Mouse (Mus musculus) hindbrain, postnatal 0 days (tissue): ENCODE measurements around the gene Slc25a41. TPM values are rescaled to one million over a fixed set of nuclear protein-coding genes. Genes with fewer than 3 reads are reported as not detected.
"Not testable (repeated sequence)": the region's sequence is repeated elsewhere in the genome, so short reads cannot be mapped to it uniquely, and the experiment has no call there.

Source experiments
- ATAC-seq: fragments of 200-750 bp; cut with Nextera tagmentation; 2 replicates; pipeline ENCODE4 v1.8.0; 2017; ENCODE audit warnings: mild to moderate bottlenecking, moderate TSS enrichment, moderate library complexity
- DNase-seq: peaks from one replicate; pipeline ENCODE4 v3.0.0-alpha.2; 2015; ENCODE audit warnings: low spot score
- H3K27ac ChIP-seq: fragments of 300-500 bp; sonication (generic); 2 replicates; pipeline ENCODE4 v1.5.1; 2014; ENCODE audit warnings: mild to moderate bottlenecking
- H3K27me3 ChIP-seq: fragments of 300-500 bp; sonication (generic); 2 replicates; pipeline ENCODE4 v1.6.1; 2014; ENCODE audit warnings: low read length, mixed read lengths; ENCODE audit not compliant: insufficient read depth
- H3K36me3 ChIP-seq: fragments of 300-500 bp; sonication (generic); 2 replicates; pipeline ENCODE4 v1.6.1; 2014; ENCODE audit warnings: low read length, mixed read lengths; ENCODE audit not compliant: insufficient read depth
- H3K4me1 ChIP-seq: fragments of 300-500 bp; sonication (generic); 2 replicates; pipeline ENCODE4 v1.6.1; 2014; ENCODE audit warnings: antibody characterized with exemption, low read length, mixed read lengths; ENCODE audit not compliant: insufficient read depth
- H3K4me2 ChIP-seq: fragments of 300-500 bp; sonication (generic); 2 replicates; pipeline ENCODE4 v1.6.1; 2014; ENCODE audit warnings: low read depth, mild to moderate bottlenecking, low read length, moderate library complexity, mixed read lengths
- H3K4me3 ChIP-seq: fragments of 300-500 bp; sonication (generic); 2 replicates; pipeline ENCODE4 v1.5.1; 2014; ENCODE audit warnings: low read length
- H3K9ac ChIP-seq: fragments of 300-500 bp; sonication (generic); replicated peaks from 2 replicates; pipeline ENCODE4 v1.6.1; 2014; ENCODE audit warnings: mild to moderate bottlenecking, low read length, moderate library complexity, mixed read lengths
- H3K9me3 ChIP-seq: fragments of 300-500 bp; sonication (generic); 2 replicates; pipeline ENCODE4 v1.6.1; 2016; ENCODE audit warnings: low read length, mixed read lengths
- CTCF ChIP-seq: IDR thresholded peaks from 2 replicates; pipeline ENCODE4 v1.5.1; 2016; ENCODE audit warnings: antibody characterized with exemption, control low read depth, low read depth
- WGBS: fragments of 180-500 bp; shearing (Covaris S2); extraction: QIAGEN DNeasy Blood & Tissue Kit; methylation state at CpG from one replicate; pipeline ENCODE4 v1.1.7; 2014; 5-methylcytosine and 5-hydroxymethylcytosine counted together
- polyA plus RNA-seq: library from polyadenylated mRNA; unstranded; fragments of >200 nt; fragmentation: Nextera tagmentation; extraction: Ambion mirVana; gene quantifications from 2 replicates; pipeline ENCODE4 v1.2.1, GENCODE M21; 2015
- total RNA-seq: library from RNA; depleted of rRNA; stranded (reverse); fragments of >200 nt; gene quantifications from 2 replicates; pipeline ENCODE4 v1.2.3, GENCODE M21; 2014

Gene Slc25a41
- total and polyA plus RNA-seq, 2 experiments from 2014 or later: not detected

DNA sequence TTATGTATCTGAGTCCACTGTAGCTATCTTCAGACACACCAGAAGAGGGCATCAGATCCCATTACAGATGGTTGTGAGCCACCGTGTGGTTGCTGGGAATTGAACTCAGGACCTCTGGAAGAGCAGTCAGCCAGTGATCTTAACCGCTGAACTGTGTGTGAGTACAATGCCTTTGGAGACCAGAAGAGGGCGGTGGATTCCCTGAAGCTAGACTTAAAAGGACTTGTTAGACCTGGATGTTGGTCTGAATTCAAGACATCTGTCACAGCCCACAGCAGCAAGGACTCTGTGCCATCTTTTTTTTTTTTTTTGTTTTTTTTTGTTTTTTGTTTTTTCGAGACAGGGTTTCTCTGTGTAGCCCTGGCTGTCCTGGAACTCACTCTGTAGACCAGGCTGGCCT lies 10.2 kb upstream of the Slc25a41 start:
- WGBS: 88% methylated on average over 4 of the region's 4 CpGs
- H3K4me1 ChIP-seq, H3K4me2 ChIP-seq, H3K27me3 ChIP-seq, H3K9ac ChIP-seq, H3K27ac ChIP-seq, ATAC-seq, H3K4me3 ChIP-seq, H3K9me3 ChIP-seq: not testable (repeated sequence)
- H3K36me3 ChIP-seq: peaks cover 37% of the 10 kb centered on the region
- peak; percentile 41; the same call in 1 of the 2 replicates for TF ChIP-seq CTCF
- DNase-seq: peak; percentile 25

GRCm38 (mm10) chr17:57048816-57049215 lies 7.4 kb upstream of the Slc25a41 start:
- H3K9ac ChIP-seq: no peak overlapping the region
- ATAC-seq (no peak), DNase-seq (no peak)
- 93% methylated on average over 3 of the region's 3 CpGs for WGBS
- no peaks in the 10 kb centered on the region for H3K4me1 ChIP-seq
- no peak overlapping the region for H3K4me2 ChIP-seq
- no peak overlapping the region for H3K4me3 ChIP-seq
- TF ChIP-seq CTCF: no peak
- H3K27me3 ChIP-seq: no peaks in the 10 kb centered on the region
- H3K27ac ChIP-seq: no peak overlapping the region
- no peaks in the 10 kb centered on the region for H3K9me3 ChIP-seq
- H3K36me3 ChIP-seq: peaks cover 36% of the 10 kb centered on the region

DNA sequence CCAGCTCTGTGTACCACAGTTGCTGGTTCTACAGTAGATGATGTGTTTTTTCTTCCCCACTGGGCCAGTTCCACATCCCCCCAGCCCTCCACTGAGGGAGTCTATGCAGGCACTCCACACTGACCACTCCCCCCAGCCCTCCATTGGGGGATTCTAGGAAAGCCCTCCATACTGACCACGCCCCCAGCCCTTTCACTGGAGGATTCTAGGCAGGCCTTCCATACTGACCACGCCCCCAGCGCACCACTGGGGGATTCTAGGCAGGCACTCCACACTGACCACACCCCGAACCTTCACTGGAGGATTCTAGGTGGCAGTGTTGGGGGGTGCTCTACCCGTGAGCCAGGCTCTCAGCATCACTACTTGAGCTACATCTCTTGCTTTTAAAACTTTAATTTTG lies 6.0 kb upstream of the Slc25a41 start:
- DNase-seq: no peak
- no peak overlapping the region for H3K4me3 ChIP-seq
- H3K9ac ChIP-seq: no peak overlapping the region
- TF ChIP-seq CTCF: no peak
- peak; percentile 17; the same call in 1 of the 2 replicates for ATAC-seq
- no peaks in the 10 kb centered on the region for H3K4me1 ChIP-seq
- H3K27ac ChIP-seq: no peak overlapping the region
- no peaks in the 10 kb centered on the region for H3K27me3 ChIP-seq
- 50% methylated on average over 5 of the region's 5 CpGs for WGBS
- peaks cover 23% of the 10 kb centered on the region for H3K36me3 ChIP-seq
- no peak overlapping the region for H3K4me2 ChIP-seq
- no peaks in the 10 kb centered on the region for H3K9me3 ChIP-seq

GRCm38 (mm10) chr17:57038978-57039377 lies 2.5 kb downstream of the Slc25a41 start:
- DNase-seq: no peak
- Histone ChIP-seq H3K4me1 (no peaks in the 10 kb centered on the region), H3K27me3 (0 out of 2 replicates have a peak, but pooled peaks cover 4% of the 10 kb centered on the region), H3K4me3 (no peak overlapping the region), H3K27ac (no peak overlapping the region), H3K9me3 (no peaks in the 10 kb centered on the region), H3K36me3 (no peaks in the 10 kb centered on the region), H3K4me2 (no peak overlapping the region), H3K9ac (no peak overlapping the region)
- no peak; the same call in 1 of the 2 replicates for TF ChIP-seq CTCF
- WGBS: 44% methylated on average over 8 of the region's 8 CpGs
- ATAC-seq: no peak

DNA sequence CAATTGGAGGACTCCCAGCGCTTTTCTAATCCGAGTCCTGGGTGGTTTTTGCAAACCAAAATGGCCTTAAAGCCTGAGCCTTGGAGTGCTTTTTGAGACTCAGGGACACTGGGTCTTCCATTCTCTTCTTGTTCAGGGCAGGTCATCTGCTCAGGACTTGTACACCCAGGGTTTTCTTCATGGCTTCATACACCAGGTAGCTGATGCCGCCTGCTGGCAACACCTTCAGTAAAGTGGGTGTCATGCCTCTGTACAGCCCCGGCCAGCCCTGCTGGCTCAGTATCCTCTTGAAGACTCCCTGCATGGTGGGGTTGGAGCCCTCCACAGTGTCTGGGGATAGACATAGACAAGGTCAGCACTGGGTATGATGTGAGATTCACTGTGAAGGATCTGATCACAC lies 8.6 kb downstream of the Slc25a41 start:
- H3K27ac ChIP-seq: peak overlapping the region; percentile 84; the same call in 1 of the 2 replicates
- H3K36me3 ChIP-seq: peaks cover under 1% of the 10 kb centered on the region; the same call in 1 of the 2 replicates
- no peaks in the 10 kb centered on the region for H3K27me3 ChIP-seq
- ATAC-seq (no peak), DNase-seq (no peak)
- H3K9ac ChIP-seq: no peak overlapping the region
- 0 out of 2 replicates have a peak, but pooled peaks cover 10% of the 10 kb centered on the region for H3K4me1 ChIP-seq
- TF ChIP-seq CTCF: no peak
- WGBS: 90% methylated on average over 4 of the region's 4 CpGs
- H3K9me3 ChIP-seq: no peaks in the 10 kb centered on the region
- no peak overlapping the region for H3K4me2 ChIP-seq
- H3K4me3 ChIP-seq: no peak overlapping the region

DNA sequence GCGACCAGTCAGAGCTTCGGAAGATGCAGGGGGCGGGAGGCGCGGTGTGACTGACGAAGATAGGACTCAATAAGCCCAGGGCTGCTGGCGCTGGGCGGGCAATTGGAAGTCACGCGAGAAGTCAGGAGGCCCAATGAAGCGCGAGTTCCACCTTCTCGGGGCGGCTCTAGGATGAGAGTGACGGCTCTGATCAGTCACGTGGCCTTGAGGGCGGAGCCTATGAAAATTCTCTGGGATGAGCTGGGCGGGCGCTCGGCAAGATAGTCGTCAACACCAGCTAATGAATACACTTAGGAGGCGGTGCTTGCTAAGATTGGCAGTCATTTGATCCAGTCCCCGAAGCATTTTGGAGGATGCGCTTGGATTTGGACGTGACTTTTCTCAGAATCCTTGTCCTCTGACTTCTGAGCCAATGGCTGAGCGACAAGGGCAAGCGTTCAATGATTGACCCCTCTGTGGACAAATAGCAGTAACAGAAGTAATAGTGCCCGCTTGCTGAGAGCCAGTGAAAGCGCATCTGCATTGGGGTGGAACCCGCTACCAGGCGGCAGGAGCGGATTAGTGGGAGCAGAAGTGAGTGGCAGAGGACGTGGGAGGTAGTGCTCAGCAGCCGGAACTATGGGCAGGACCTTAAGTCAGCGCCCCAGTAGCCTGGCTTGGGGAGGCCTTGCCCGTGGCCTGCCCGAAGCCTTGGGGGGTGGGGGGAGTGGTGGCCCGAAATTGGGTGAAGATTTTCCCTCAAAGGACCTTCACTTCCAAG lies 9.6 kb downstream of the Slc25a41 start:
- H3K27ac ChIP-seq: peak overlapping the region; percentile 84
- H3K36me3 ChIP-seq: peaks cover 7% of the 10 kb centered on the region
- H3K9ac ChIP-seq: peak overlapping the region; percentile 99
- H3K4me3 ChIP-seq: peak overlapping the region; percentile 95
- DNase-seq: peak; percentile 100
- peak; percentile 98 for ATAC-seq
- H3K27me3 ChIP-seq: no peaks in the 10 kb centered on the region
- H3K4me1 ChIP-seq: 0 out of 2 replicates have a peak, but pooled peaks cover 10% of the 10 kb centered on the region
- peak; percentile 31 for TF ChIP-seq CTCF
- H3K9me3 ChIP-seq: no peaks in the 10 kb centered on the region
- under 1% methylated on average over 38 of the region's 38 CpGs for whole genome bisulfite sequencing
- H3K4me2 ChIP-seq: peak overlapping the region; percentile 62
